Mouse (Mus musculus): ENCODE data around the gene Ereg. TPM values are rescaled to one million over a fixed set of nuclear protein-coding genes. Genes with fewer than 3 reads are reported as not detected.

The Ereg gene
- polyA plus RNA-seq (2016; fragmentation: Nextera tagmentation; extraction: Ambion mirVana): not detected in 2 replicates

GRCm38 (mm10) chr5:91074450-91074950 is at the start of gene Ereg:
TSS of gene Ereg (plus strand) at chr5:91074622.
- H3K9me3 ChIP-seq (replicated peaks): no peaks in the 10 kb centered on the region
- no peaks in the 10 kb centered on the region for H3K36me3 ChIP-seq
- 2% methylated on average over 25 of the region's 25 CpGs for WGBS
- H3K27me3 ChIP-seq (ENCODE audit: low read depth, poor library complexity, severe bottlenecking): peaks cover 38% of the 10 kb centered on the region
- peak within 1 kb of the TSS; percentile 46 for H3K4me3 ChIP-seq
- peak; percentile 50 for DNase-seq (ENCODE audit: low spot score)
- peaks cover 7% of the 10 kb centered on the region for H3K4me1 ChIP-seq
- H3K27ac ChIP-seq: no peak within 1 kb of the TSS

GRCm38 (mm10) chr5:91027164-91027563 is 47.3 kb upstream of the Ereg start, which contains the start of gene Epgn:
TSS of gene Epgn (plus strand) at chr5:91027464.
- Histone ChIP-seq H3K36me3 (no peaks in the 10 kb centered on the region), H3K27ac (no peak within 1 kb of the TSS), H3K27me3 (ENCODE audit: low read depth, poor library complexity, severe bottlenecking) (no peaks in the 10 kb centered on the region), H3K4me3 (no peak within 1 kb of the TSS), H3K9me3 (replicated peaks) (no peaks in the 10 kb centered on the region), H3K4me1 (no peaks in the 10 kb centered on the region)
- no peak for DNase-seq (ENCODE audit: low spot score)
- WGBS: 90% methylated on average over 6 of the region's 6 CpGs

GRCm38 (mm10) chr5:91027840-91028239 is 46.6 kb upstream of the Ereg start:
- DNase-seq (ENCODE audit: low spot score): no peak
- no peaks in the 10 kb centered on the region for H3K27me3 ChIP-seq (ENCODE audit: low read depth, poor library complexity, severe bottlenecking)
- WGBS: 83% methylated on average over 1 of the region's 1 CpGs

GRCm38 (mm10) chr5:91030629-91031028 is 43.8 kb upstream of the Ereg start:
- Histone ChIP-seq H3K27me3 (ENCODE audit: low read depth, poor library complexity, severe bottlenecking) (no peaks in the 10 kb centered on the region), H3K4me1 (no peaks in the 10 kb centered on the region), H3K36me3 (no peaks in the 10 kb centered on the region), H3K4me3 (no peak overlapping the region), H3K9me3 (replicated peaks) (no peaks in the 10 kb centered on the region), H3K27ac (no peak overlapping the region)
- DNase-seq (ENCODE audit: low spot score): no peak
- WGBS: 90% methylated on average over 2 of the region's 2 CpGs

More at GRCm38 (mm10) chr5:91027840-91028239, 46.6 kb upstream of the Ereg start:
- Histone ChIP-seq H3K36me3 (no peaks in the 10 kb centered on the region), H3K4me3 (no peak overlapping the region), H3K27ac (no peak overlapping the region), H3K9me3 (replicated peaks) (no peaks in the 10 kb centered on the region), H3K4me1 (no peaks in the 10 kb centered on the region)

GRCm38 (mm10) chr5:91035341-91035740 is 39.1 kb upstream of the Ereg start:
- Histone ChIP-seq H3K4me3 (no peak overlapping the region), H3K4me1 (peaks cover 5% of the 10 kb centered on the region), H3K27ac (no peak overlapping the region), H3K36me3 (no peaks in the 10 kb centered on the region), H3K27me3 (ENCODE audit: low read depth, poor library complexity, severe bottlenecking) (no peaks in the 10 kb centered on the region), H3K9me3 (replicated peaks) (no peaks in the 10 kb centered on the region)
- 89% methylated on average over 2 of the region's 2 CpGs for WGBS
- no peak for DNase-seq (ENCODE audit: low spot score)

- Histone ChIP-seq H3K36me3 (no peaks in the 10 kb centered on the region), H3K4me1 (peaks cover 5% of the 10 kb centered on the region), H3K4me3 (no peak overlapping the region), H3K9me3 (replicated peaks) (no peaks in the 10 kb centered on the region), H3K27me3 (ENCODE audit: low read depth, poor library complexity, severe bottlenecking) (no peaks in the 10 kb centered on the region), H3K27ac (no peak overlapping the region)
- DNase-seq (ENCODE audit: low spot score): no peak
- 93% methylated on average over 4 of the region's 4 CpGs for WGBS
These were observed 37.8 kb upstream of the Ereg start for GRCm38 (mm10) chr5:91036628-91037027.

- no peaks in the 10 kb centered on the region for H3K27me3 ChIP-seq (ENCODE audit: low read depth, poor library complexity, severe bottlenecking)
- H3K4me3 ChIP-seq: no peak overlapping the region
- no peaks in the 10 kb centered on the region for H3K36me3 ChIP-seq
- WGBS: 79% methylated on average over 2 of the region's 2 CpGs
- DNase-seq (ENCODE audit: low spot score): no peak
- H3K4me1 ChIP-seq: peaks cover 5% of the 10 kb centered on the region
- no peaks in the 10 kb centered on the region for H3K9me3 ChIP-seq (replicated peaks)
- no peak overlapping the region for H3K27ac ChIP-seq
These were observed 36.7 kb upstream of the Ereg start for GRCm38 (mm10) chr5:91037756-91038155.

- DNase-seq (ENCODE audit: low spot score): no peak
- no peak overlapping the region for H3K4me3 ChIP-seq
- WGBS: 3% methylated on average over 2 of the region's 2 CpGs
These were observed 35.9 kb upstream of the Ereg start for GRCm38 (mm10) chr5:91038547-91038946.

GRCm38 (mm10) chr5:91038963-91039362 is 35.5 kb upstream of the Ereg start:
- Histone ChIP-seq H3K27me3 (ENCODE audit: low read depth, poor library complexity, severe bottlenecking) (no peaks in the 10 kb centered on the region), H3K4me1 (peaks cover 5% of the 10 kb centered on the region), H3K27ac (no peak overlapping the region), H3K9me3 (replicated peaks) (no peaks in the 10 kb centered on the region), H3K36me3 (no peaks in the 10 kb centered on the region), H3K4me3 (no peak overlapping the region)
- DNase-seq (ENCODE audit: low spot score): no peak
- 80% methylated on average over 2 of the region's 2 CpGs for WGBS

More at GRCm38 (mm10) chr5:91038547-91038946, 35.9 kb upstream of the Ereg start:
- Histone ChIP-seq H3K27ac (no peak overlapping the region), H3K9me3 (replicated peaks) (no peaks in the 10 kb centered on the region), H3K27me3 (ENCODE audit: low read depth, poor library complexity, severe bottlenecking) (no peaks in the 10 kb centered on the region), H3K36me3 (no peaks in the 10 kb centered on the region), H3K4me1 (peaks cover 5% of the 10 kb centered on the region)

- H3K27me3 ChIP-seq (ENCODE audit: low read depth, poor library complexity, severe bottlenecking): no peaks in the 10 kb centered on the region
- no peak for DNase-seq (ENCODE audit: low spot score)
These were observed 26.4 kb upstream of the Ereg start for GRCm38 (mm10) chr5:91047987-91048386.

GRCm38 (mm10) chr5:91048397-91048796 is 26.0 kb upstream of the Ereg start:
- no peaks in the 10 kb centered on the region for H3K4me1 ChIP-seq
- no peak for DNase-seq (ENCODE audit: low spot score)
- no peak overlapping the region for H3K4me3 ChIP-seq
- H3K36me3 ChIP-seq: no peaks in the 10 kb centered on the region
- no peak overlapping the region for H3K27ac ChIP-seq
- no peaks in the 10 kb centered on the region for H3K9me3 ChIP-seq (replicated peaks)
- WGBS: 88% methylated on average over 8 of the region's 8 CpGs
- H3K27me3 ChIP-seq (ENCODE audit: low read depth, poor library complexity, severe bottlenecking): no peaks in the 10 kb centered on the region

More at GRCm38 (mm10) chr5:91047987-91048386, 26.4 kb upstream of the Ereg start:
- Histone ChIP-seq H3K4me1 (no peaks in the 10 kb centered on the region), H3K27ac (no peak overlapping the region), H3K4me3 (no peak overlapping the region), H3K36me3 (no peaks in the 10 kb centered on the region), H3K9me3 (replicated peaks) (no peaks in the 10 kb centered on the region)
- 88% methylated on average over 6 of the region's 6 CpGs for WGBS

- WGBS: 80% methylated on average over 4 of the region's 4 CpGs
- no peaks in the 10 kb centered on the region for H3K36me3 ChIP-seq
These were observed 2.1 kb upstream of the Ereg start for GRCm38 (mm10) chr5:91072340-91072739.

GRCm38 (mm10) chr5:91073626-91074025 is 796 bp upstream of the Ereg start:
- H3K4me1 ChIP-seq: peaks cover 7% of the 10 kb centered on the region
- WGBS: 75% methylated on average over 8 of the region's 8 CpGs
- H3K36me3 ChIP-seq: no peaks in the 10 kb centered on the region
- H3K4me3 ChIP-seq: no peak overlapping the region
- peaks cover 38% of the 10 kb centered on the region for H3K27me3 ChIP-seq (ENCODE audit: low read depth, poor library complexity, severe bottlenecking)
- no peaks in the 10 kb centered on the region for H3K9me3 ChIP-seq (replicated peaks)
- no peak overlapping the region for H3K27ac ChIP-seq
- DNase-seq (ENCODE audit: low spot score): no peak

More at GRCm38 (mm10) chr5:91072340-91072739, 2.1 kb upstream of the Ereg start:
- Histone ChIP-seq H3K9me3 (replicated peaks) (no peaks in the 10 kb centered on the region), H3K27ac (no peak overlapping the region), H3K4me1 (peaks cover 7% of the 10 kb centered on the region), H3K4me3 (no peak overlapping the region), H3K27me3 (ENCODE audit: low read depth, poor library complexity, severe bottlenecking) (peaks cover 38% of the 10 kb centered on the region)
- DNase-seq (ENCODE audit: low spot score): no peak

- H3K27me3 ChIP-seq (ENCODE audit: low read depth, poor library complexity, severe bottlenecking): peaks cover 38% of the 10 kb centered on the region
- no peaks in the 10 kb centered on the region for H3K36me3 ChIP-seq
- no peak for DNase-seq (ENCODE audit: low spot score)
- H3K4me1 ChIP-seq: peaks cover 7% of the 10 kb centered on the region
- no peaks in the 10 kb centered on the region for H3K9me3 ChIP-seq (replicated peaks)
- no peak overlapping the region for H3K27ac ChIP-seq
- 38% methylated on average over 8 of the region's 8 CpGs for WGBS
- H3K4me3 ChIP-seq: peak overlapping the region; percentile 46
These were observed 396 bp upstream of the Ereg start for GRCm38 (mm10) chr5:91074026-91074425.

All from limb, embryonic 10.5 days (tissue).